Mouse (Mus musculus) ES-E14 (cell line): ENCODE data around the gene Birc5. TPM values are rescaled to one million over a fixed set of nuclear protein-coding genes. Genes with fewer than 3 reads are reported as not detected.

Source experiments
- DNase-seq: peaks from one replicate; pipeline ENCODE4 v3.0.0-alpha.2; 2013; ENCODE audit warnings: low read depth, low spot score
- H3K27ac ChIP-seq: 2 replicates; pipeline ENCODE4 v1.5.1; 2012; ENCODE audit warnings: low read depth, mild to moderate bottlenecking, low read length, moderate library complexity, mixed read lengths; ENCODE audit not compliant: poor library complexity, insufficient read depth, severe bottlenecking
- H3K36me3 ChIP-seq: 2 replicates; pipeline ENCODE4 v1.6.1; 2012; ENCODE audit warnings: mild to moderate bottlenecking, low read length, moderate library complexity, mixed read lengths; ENCODE audit not compliant: control insufficient read depth, poor library complexity, insufficient read depth, severe bottlenecking
- H3K4me1 ChIP-seq, 2 experiments: fragments of 150-350 bp in 1 of 2; sonication (generic) in 1 of 2; 2 replicates each; pipeline ENCODE4 v1.6.1; 2012; ENCODE audit warnings: low read length in 2 of 2, mild to moderate bottlenecking in 1 of 2, mixed read lengths in 1 of 2; ENCODE audit not compliant: control insufficient read depth in 2 of 2, insufficient read depth in 2 of 2, poor library complexity in 1 of 2
- H3K4me3 ChIP-seq, 2 experiments: fragments of 150-350 bp in 1 of 2; sonication (generic) in 1 of 2; 2 replicates each; pipeline ENCODE4 v1.5.1; 2012; ENCODE audit warnings: low read length in 2 of 2, low read depth in 1 of 2, mild to moderate bottlenecking in 1 of 2, mixed read lengths in 1 of 2; ENCODE audit not compliant: insufficient read depth in 1 of 2, poor library complexity in 1 of 2, severe bottlenecking in 1 of 2
- H3K9ac ChIP-seq: 2 replicates; pipeline ENCODE4 v1.6.1; 2012; ENCODE audit warnings: low read depth, mild to moderate bottlenecking, low read length, mixed read lengths; ENCODE audit not compliant: poor library complexity, insufficient read depth, severe bottlenecking
- H3K9me3 ChIP-seq: fragments of 150-350 bp; sonication (generic); 2 replicates; pipeline ENCODE4 v1.6.1; 2012; ENCODE audit warnings: low read depth, mild to moderate bottlenecking, low read length; ENCODE audit not compliant: control insufficient read depth, insufficient read depth
- CHD2 ChIP-seq: IDR thresholded peaks from 2 replicates; pipeline ENCODE4 v1.6.1; 2014; ENCODE audit warnings: mild to moderate bottlenecking, low read depth, low read length, inconsistent platforms
- HCFC1 ChIP-seq: IDR thresholded peaks from 2 replicates; pipeline ENCODE4 v1.6.1; 2012; ENCODE audit warnings: low read length, inconsistent platforms, borderline replicate concordance; ENCODE audit not compliant: insufficient read depth
- MAFK ChIP-seq: IDR thresholded peaks from 2 replicates; pipeline ENCODE4 v1.6.1; 2014; ENCODE audit warnings: mild to moderate bottlenecking, low read depth, low read length, inconsistent platforms; ENCODE audit not compliant: insufficient read depth
- ZC3H11A ChIP-seq: IDR thresholded peaks from 2 replicates; pipeline ENCODE4 v1.6.1; 2012; ENCODE audit warnings: low read depth, mild to moderate bottlenecking, inconsistent platforms, low read length, borderline replicate concordance
- ZNF384 ChIP-seq: IDR thresholded peaks from 2 replicates; pipeline ENCODE4 v1.6.1; 2012; ENCODE audit warnings: low read depth, low read length, inconsistent platforms
- in situ Hi-C, 2 experiments: fragments of 600-800 bp; cut with MboI; formaldehyde crosslinking; loops; one replicate each; pipeline ENCODE4 v1.15.1; 2025; ENCODE audit warnings: low sequenced_read_pairs in 2 of 2, inconsistent platforms in 1 of 2; ENCODE audit not compliant: unreplicated experiment in 2 of 2
- total RNA-seq: library from RNA; depleted of rRNA; stranded (reverse); fragments of 300-350 nt; gene quantifications from 2 replicates; pipeline ENCODE4 v1.2.3, GENCODE M21; 2012

Gene Birc5
- total RNA-seq, 1 experiment = 166 TPM

- H3K4me3 ChIP-seq = peak within 1 kb of the TSS; percentile 70 to 77
- H3K9me3 ChIP-seq = no peaks in the 10 kb centered on the region
- no peak within 1 kb of the TSS for H3K27ac ChIP-seq
- TF ChIP-seq CHD2 (no peak), HCFC1 (peak; percentile 86)
- H3K36me3 ChIP-seq = no peaks in the 10 kb centered on the region
- in situ Hi-C loops = loop anchor here in 1 of 2 experiments (5.0 to 25.0 kb wide), 2 partner anchors 209 to 364 kb away; partner anchors contain the start of gene Cyth1
- peaks cover 9 to 25% of the 10 kb centered on the region in 2 experiments for H3K4me1 ChIP-seq
- peak within 1 kb of the TSS; percentile 49; the same call in 1 of the 2 replicates for H3K9ac ChIP-seq
- no peak for DNase-seq
These were observed 24.0 kb downstream of the Birc5 start, which contains the start of gene Tha1 for GRCm38 (mm10) chr11:117872861-117873608. Gene Tha1, minus strand, starts transcription at chr11:117873481.

DNA sequence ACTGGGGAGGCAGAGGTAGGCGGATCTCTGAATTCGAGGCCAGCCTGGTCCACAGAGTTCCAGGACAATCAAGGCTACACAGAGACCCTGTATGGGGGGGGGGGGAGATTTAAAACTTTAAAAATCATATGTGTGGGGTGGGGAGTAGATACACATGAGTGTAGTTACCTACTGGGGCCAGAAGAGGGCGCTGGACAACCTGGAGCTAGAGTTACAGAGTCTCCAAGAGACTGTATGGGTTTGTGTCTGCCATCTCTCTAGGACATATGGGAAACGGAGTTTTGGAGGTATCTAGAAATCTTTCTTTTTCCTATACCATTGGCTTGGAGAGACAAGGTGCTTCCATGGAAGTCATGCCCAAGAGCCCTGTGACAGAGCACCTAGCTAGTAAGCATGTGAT lies 25.4 kb downstream of the Birc5 start:
- no peaks in the 10 kb centered on the region for H3K9me3 ChIP-seq
- peak; percentile 35; the same call in 1 of the 2 replicates for TF ChIP-seq HCFC1
- no peak for TF ChIP-seq ZC3H11A
- no peak overlapping the region for H3K27ac ChIP-seq
- H3K4me1 ChIP-seq = peaks cover 12 to 31% of the 10 kb centered on the region in 2 experiments
- DNase-seq = no peak
- H3K9ac ChIP-seq = no peak overlapping the region
- no peak overlapping the region for H3K4me3 ChIP-seq
- H3K36me3 ChIP-seq = no peaks in the 10 kb centered on the region
- in situ Hi-C loops = loop anchor here in 1 of 2 experiments (5.0 to 25.0 kb wide), 2 partner anchors 208 to 363 kb away; partner anchors contain the start of gene Cyth1

DNA sequence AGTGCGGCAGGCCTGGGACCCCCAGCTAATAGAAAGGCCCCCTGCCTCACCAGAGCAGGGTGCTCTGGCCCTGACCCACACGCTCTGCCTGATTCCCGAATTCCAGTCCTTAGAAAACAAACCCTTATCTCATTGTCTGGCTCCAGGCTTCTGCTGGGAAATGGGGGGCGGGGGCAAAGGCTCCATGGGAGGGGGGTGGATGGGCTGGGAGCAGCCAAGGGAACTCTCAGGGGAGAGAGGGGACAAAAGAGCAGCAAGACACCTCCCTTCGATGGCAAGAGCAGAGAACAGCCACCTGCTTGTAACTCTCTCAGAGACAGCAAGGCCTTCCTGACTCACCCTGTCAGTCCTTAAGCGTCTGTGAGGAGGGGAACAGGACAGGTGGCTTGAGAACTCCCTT lies 26.6 kb downstream of the Birc5 start:
- TF ChIP-seq ZNF384 (no peak), ZC3H11A (no peak), HCFC1 (no peak), CHD2 (no peak), MAFK (no peak)
- in situ Hi-C loops = no loop called here
- Histone ChIP-seq H3K9me3 (no peaks in the 10 kb centered on the region), H3K4me3 (no peak overlapping the region), H3K27ac (peak overlapping the region; percentile 45), H3K36me3 (no peaks in the 10 kb centered on the region), H3K9ac (no peak overlapping the region; the same call in 1 of the 2 replicates), H3K4me1 (peaks cover 17 to 36% of the 10 kb centered on the region in 2 experiments)
- DNase-seq = no peak

GRCm38 (mm10) chr11:117877917-117878745 lies 29.1 kb downstream of the Birc5 start:
- Histone ChIP-seq H3K36me3 (no peaks in the 10 kb centered on the region), H3K9ac (peak overlapping the region; percentile 68), H3K9me3 (no peaks in the 10 kb centered on the region), H3K27ac (peak overlapping the region; percentile 13; the same call in 1 of the 2 replicates), H3K4me3 (peak overlapping the region; percentile 6 to 58; a peak in 3 of 4 replicates), H3K4me1 (peaks cover 19 to 54% of the 10 kb centered on the region in 2 experiments)
- in situ Hi-C loops = no loop called here
- DNase-seq = no peak
- TF ChIP-seq ZC3H11A (no peak), HCFC1 (no peak), MAFK (no peak), ZNF384 (no peak), CHD2 (no peak)
